Mouse (Mus musculus) stomach, postnatal 0 days (tissue): ENCODE measurements at regions not wholly inside any gene's neighbourhood (a gene's known extent, or its start where the extent isn't known, plus 50 kb on each side); places are given as distances from the start of the nearest gene placed in this dataset.

Source experiments
- CTCF ChIP-seq: IDR thresholded peaks from 2 replicates; pipeline ENCODE4 v1.5.1; 2016; ENCODE audit warnings: antibody characterized with exemption, low read depth, mild to moderate bottlenecking, moderate library complexity
- EP300 ChIP-seq: optimal IDR thresholded peaks from 2 replicates; pipeline ENCODE3; 2016; ENCODE audit warnings: antibody characterized with exemption

DNA sequence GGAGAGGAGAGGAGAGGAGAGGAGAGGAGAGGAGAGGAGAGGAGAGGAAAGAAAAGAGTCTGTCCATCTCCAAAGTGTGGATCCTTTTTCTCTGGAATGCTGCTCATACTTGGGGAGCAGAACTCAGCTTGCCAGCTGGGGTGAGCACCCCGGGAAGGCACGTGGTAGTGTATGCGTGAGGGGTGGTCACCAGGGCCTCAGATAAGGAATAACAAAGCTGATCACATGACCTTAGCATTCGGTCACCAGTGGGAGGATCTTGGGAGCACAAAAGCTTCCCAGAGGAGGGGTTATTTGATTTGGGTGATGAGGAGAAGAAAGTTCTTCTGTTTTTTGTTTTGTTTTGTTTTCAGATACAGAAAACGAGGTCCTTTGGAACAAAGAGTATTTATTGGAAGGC lies 69.4 kb upstream of the Tle3 start:
- TF ChIP-seq CTCF (no peak), EP300 (no peak)
